Mouse (Mus musculus): Measurements from ENCODE around the gene Olfr773. TPM values are rescaled to one million over a fixed set of nuclear protein-coding genes. Genes with fewer than 3 reads are reported as not detected.

The Olfr773 gene
- polyA plus RNA-seq (2015; fragmentation: Nextera tagmentation; extraction: Ambion mirVana): not detected in 2 replicates

DNA sequence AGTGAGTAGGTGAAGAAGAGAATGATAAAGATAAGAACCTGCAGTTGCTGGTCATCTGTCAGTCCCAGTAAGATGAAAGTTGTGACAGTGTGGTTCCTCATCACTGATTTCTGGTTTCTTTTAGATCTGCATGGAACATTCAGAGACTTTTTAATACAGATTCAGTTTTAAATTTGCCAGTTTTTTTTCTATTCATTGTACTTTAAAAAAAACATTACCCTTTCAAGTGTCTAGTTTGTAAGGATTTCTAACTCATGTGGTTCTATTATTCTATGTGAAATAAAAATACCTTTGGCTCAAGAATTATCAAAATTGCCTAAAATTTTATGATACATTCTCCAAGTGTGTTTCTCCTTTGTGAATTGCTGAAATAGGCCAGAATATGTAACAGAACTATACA, at the start of gene Olfr773:
Gene Olfr773, minus strand, starts transcription at position 101 of the 400 bp plus-strand sequence.

GRCm38 (mm10) chr10:129235904-129236303, 48.7 kb upstream of the Olfr773 start, which contains the start of gene Olfr774:
Gene Olfr774, plus strand, starts transcription at chr10:129236204.

DNA sequence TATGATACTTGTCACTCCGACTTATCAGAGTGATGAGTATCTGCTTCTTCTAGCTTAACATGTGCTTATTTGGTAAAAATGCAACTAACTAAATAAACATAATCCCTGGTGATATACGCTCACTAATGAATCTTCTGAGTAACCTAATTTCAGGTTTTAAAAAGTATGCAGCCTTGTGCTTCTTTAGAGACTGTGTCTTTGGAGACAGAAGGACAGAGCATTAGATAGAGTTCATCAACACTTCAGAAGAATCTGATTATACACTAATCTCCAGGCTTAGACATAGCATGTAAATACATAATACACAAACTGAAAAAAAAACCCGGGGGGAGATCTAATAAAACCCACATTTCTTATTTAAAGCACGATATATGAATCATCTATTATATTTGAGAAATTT, 9.4 kb downstream of the Olfr773 start, which contains the start of gene Olfr772:
Gene Olfr772, minus strand, starts transcription at position 101 of the 400 bp plus-strand sequence.

GRCm38 (mm10) chr10:129164651-129165050, 22.6 kb downstream of the Olfr773 start, which contains the start of gene Olfr771:
Gene Olfr771, minus strand, starts transcription at chr10:129164751.

DNA sequence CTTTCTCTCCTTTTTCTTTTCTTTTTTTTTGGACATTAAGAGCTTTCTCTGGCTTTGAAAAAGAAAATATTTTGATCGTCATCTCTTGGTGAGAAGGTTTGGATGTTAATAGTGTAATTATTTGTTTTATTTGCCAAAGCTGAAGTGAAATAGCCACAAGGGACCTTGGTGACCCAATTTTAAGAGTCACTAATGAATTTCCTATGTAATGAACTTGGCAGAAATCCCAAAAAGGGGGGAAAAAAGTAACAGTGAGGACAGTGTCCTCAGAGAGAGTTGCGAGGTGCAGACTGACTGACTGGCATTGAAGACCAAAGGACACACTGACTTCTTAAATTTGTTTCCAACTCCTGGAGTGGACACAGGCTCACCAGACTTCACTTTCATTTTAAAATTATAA, 48.3 kb downstream of the Olfr773 start, which contains the start of gene Olfr770:
Gene Olfr770, minus strand, starts transcription at position 101 of the 400 bp plus-strand sequence.

Other genes starting within 250 kb of the Olfr773 start
- gene Mettl7b, start 226.4 kb downstream of the Olfr773 start, polyA plus RNA-seq (2015; fragmentation: Nextera tagmentation; extraction: Ambion mirVana): 0.12 and 1.8 TPM in 2 replicates
- gene Olfr9, start 198.0 kb downstream of the Olfr773 start, polyA plus RNA-seq (2015; fragmentation: Nextera tagmentation; extraction: Ambion mirVana): not detected in 2 replicates
- gene Olfr763, start 176.6 kb downstream of the Olfr773 start, polyA plus RNA-seq (2015; fragmentation: Nextera tagmentation; extraction: Ambion mirVana): not detected in 2 replicates
- not detected in 2 replicates for gene Olfr764-ps1, start 147.5 kb downstream of the Olfr773 start, polyA plus RNA-seq (2015; fragmentation: Nextera tagmentation; extraction: Ambion mirVana)
- gene Olfr765, start 137.4 kb downstream of the Olfr773 start, polyA plus RNA-seq (2015; fragmentation: Nextera tagmentation; extraction: Ambion mirVana): not detected in 2 replicates
- gene Olfr766-ps1, start 118.4 kb downstream of the Olfr773 start, polyA plus RNA-seq (2015; fragmentation: Nextera tagmentation; extraction: Ambion mirVana): not detected in 2 replicates
- gene Olfr767, start 104.5 kb downstream of the Olfr773 start, polyA plus RNA-seq (2015; fragmentation: Nextera tagmentation; extraction: Ambion mirVana): not detected in 2 replicates
- gene Olfr768, start 88.0 kb downstream of the Olfr773 start, polyA plus RNA-seq (2015; fragmentation: Nextera tagmentation; extraction: Ambion mirVana): not detected in 2 replicates
- not detected in 2 replicates for gene Olfr769, start 69.6 kb downstream of the Olfr773 start, polyA plus RNA-seq (2015; fragmentation: Nextera tagmentation; extraction: Ambion mirVana)
- gene Olfr770, start 48.4 kb downstream of the Olfr773 start, polyA plus RNA-seq (2015; fragmentation: Nextera tagmentation; extraction: Ambion mirVana): not detected in 2 replicates
- gene Olfr771, start 22.7 kb downstream of the Olfr773 start, polyA plus RNA-seq (2015; fragmentation: Nextera tagmentation; extraction: Ambion mirVana): not detected in 2 replicates
- not detected in 2 replicates for gene Olfr772, start 9.5 kb downstream of the Olfr773 start, polyA plus RNA-seq (2015; fragmentation: Nextera tagmentation; extraction: Ambion mirVana)
- gene Olfr774, start 48.8 kb upstream of the Olfr773 start, polyA plus RNA-seq (2015; fragmentation: Nextera tagmentation; extraction: Ambion mirVana): not detected in 2 replicates
- gene Olfr775, start 61.0 kb upstream of the Olfr773 start, polyA plus RNA-seq (2015; fragmentation: Nextera tagmentation; extraction: Ambion mirVana): not detected in 2 replicates
- not detected in 2 replicates for gene Olfr776, start 71.7 kb upstream of the Olfr773 start, polyA plus RNA-seq (2015; fragmentation: Nextera tagmentation; extraction: Ambion mirVana)
- gene Olfr777, start 84.1 kb upstream of the Olfr773 start, polyA plus RNA-seq (2015; fragmentation: Nextera tagmentation; extraction: Ambion mirVana): not detected in 2 replicates
- not detected in 2 replicates for gene Olfr780, start 130.7 kb upstream of the Olfr773 start, polyA plus RNA-seq (2015; fragmentation: Nextera tagmentation; extraction: Ambion mirVana)
- gene Olfr781, start 141.4 kb upstream of the Olfr773 start, polyA plus RNA-seq (2015; fragmentation: Nextera tagmentation; extraction: Ambion mirVana): not detected in 2 replicates
- gene Olfr782, start 161.4 kb upstream of the Olfr773 start, polyA plus RNA-seq (2015; fragmentation: Nextera tagmentation; extraction: Ambion mirVana): not detected in 2 replicates
- gene Olfr784, start 196.7 kb upstream of the Olfr773 start, polyA plus RNA-seq (2015; fragmentation: Nextera tagmentation; extraction: Ambion mirVana): 0.06 TPM in 1 of 2 replicates, not detected in the other
- not detected in 2 replicates for gene Olfr785, start 218.0 kb upstream of the Olfr773 start, polyA plus RNA-seq (2015; fragmentation: Nextera tagmentation; extraction: Ambion mirVana)
- gene Olfr786, start 239.9 kb upstream of the Olfr773 start, polyA plus RNA-seq (2015; fragmentation: Nextera tagmentation; extraction: Ambion mirVana): not detected in 2 replicates

Data from skeletal muscle tissue, postnatal 0 days (tissue).